Mouse (Mus musculus): ENCODE results near the gene Erap1. TPM values are rescaled to one million over a fixed set of nuclear protein-coding genes. Genes with fewer than 3 reads are reported as not detected.
"Not testable (repeated sequence)": the region's sequence is repeated elsewhere in the genome, so short reads cannot be mapped to it uniquely, and the experiment has no call there.

The Erap1 gene
- polyA plus RNA-seq (2014; fragmentation: Nextera tagmentation; extraction: Ambion mirVana) = 5.9 and 6.4 TPM in 2 replicates

- Histone ChIP-seq H3K27me3 (ENCODE audit: control insufficient read depth, insufficient read depth, low read length) (no peaks in the 10 kb centered on the region), H3K4me1 (replicated peaks; ENCODE audit: control insufficient read depth, insufficient read depth, low read length) (no peaks in the 10 kb centered on the region), H3K4me3 (ENCODE audit: low read depth, low read length) (peak within 1 kb of the TSS; percentile 73), H3K36me3 (ENCODE audit: control insufficient read depth, insufficient read depth, low read length) (no peaks in the 10 kb centered on the region), H3K27ac (ENCODE audit: low read depth, low read length) (peak within 1 kb of the TSS; percentile 80), H3K9me3 (ENCODE audit: control insufficient read depth, low read length) (no peaks in the 10 kb centered on the region), H3K9ac (ENCODE audit: low read depth, low read length) (peak within 1 kb of the TSS; percentile 92), H3K4me2 (replicated peaks; ENCODE audit: low read depth, low read length) (peak within 1 kb of the TSS; percentile 83)
- WGBS = under 1% methylated on average over 12 of the region's 12 CpGs
- DNase-seq (ENCODE audit: low spot score) = peak; percentile 69
- peak; percentile 66 for ATAC-seq (ENCODE audit: low FRiP score)
These were observed at the start of gene Erap1 for GRCm38 (mm10) chr13:74638793-74639711. TSS of gene Erap1 (plus strand) at chr13:74639568.

GRCm38 (mm10) chr13:74591401-74591821 lies 48.0 kb upstream of the Erap1 start:
- 62% methylated on average over 12 of the region's 12 CpGs for WGBS
- not testable (repeated sequence) for H3K4me1 ChIP-seq (replicated peaks; ENCODE audit: control insufficient read depth, insufficient read depth, low read length); H3K4me2 ChIP-seq (replicated peaks; ENCODE audit: low read depth, low read length); DNase-seq (ENCODE audit: low spot score); H3K27me3 ChIP-seq (ENCODE audit: control insufficient read depth, insufficient read depth, low read length); H3K36me3 ChIP-seq (ENCODE audit: control insufficient read depth, insufficient read depth, low read length); H3K27ac ChIP-seq (ENCODE audit: low read depth, low read length); H3K9me3 ChIP-seq (ENCODE audit: control insufficient read depth, low read length); H3K9ac ChIP-seq (ENCODE audit: low read depth, low read length); H3K4me3 ChIP-seq (ENCODE audit: low read depth, low read length); ATAC-seq (ENCODE audit: low FRiP score)

- 80% methylated on average over 2 of the region's 2 CpGs for WGBS
- not testable (repeated sequence) for H3K4me1 ChIP-seq (replicated peaks; ENCODE audit: control insufficient read depth, insufficient read depth, low read length); H3K27ac ChIP-seq (ENCODE audit: low read depth, low read length); H3K27me3 ChIP-seq (ENCODE audit: control insufficient read depth, insufficient read depth, low read length); H3K36me3 ChIP-seq (ENCODE audit: control insufficient read depth, insufficient read depth, low read length); H3K9me3 ChIP-seq (ENCODE audit: control insufficient read depth, low read length); ATAC-seq (ENCODE audit: low FRiP score); H3K4me3 ChIP-seq (ENCODE audit: low read depth, low read length); H3K9ac ChIP-seq (ENCODE audit: low read depth, low read length); DNase-seq (ENCODE audit: low spot score); H3K4me2 ChIP-seq (replicated peaks; ENCODE audit: low read depth, low read length)
These were observed 47.5 kb upstream of the Erap1 start for GRCm38 (mm10) chr13:74591828-74592227.

- DNase-seq (ENCODE audit: low spot score); H3K27ac ChIP-seq (ENCODE audit: low read depth, low read length); H3K9ac ChIP-seq (ENCODE audit: low read depth, low read length); ATAC-seq (ENCODE audit: low FRiP score); H3K36me3 ChIP-seq (ENCODE audit: control insufficient read depth, insufficient read depth, low read length); H3K4me2 ChIP-seq (replicated peaks; ENCODE audit: low read depth, low read length); H3K27me3 ChIP-seq (ENCODE audit: control insufficient read depth, insufficient read depth, low read length); H3K4me1 ChIP-seq (replicated peaks; ENCODE audit: control insufficient read depth, insufficient read depth, low read length); H3K4me3 ChIP-seq (ENCODE audit: low read depth, low read length); H3K9me3 ChIP-seq (ENCODE audit: control insufficient read depth, low read length): not testable (repeated sequence)
- WGBS = 95% methylated on average over 2 of the region's 2 CpGs
These were observed 42.3 kb upstream of the Erap1 start for GRCm38 (mm10) chr13:74597022-74597421.

GRCm38 (mm10) chr13:74601776-74602175 lies 37.6 kb upstream of the Erap1 start:
- not testable (repeated sequence) for H3K4me3 ChIP-seq (ENCODE audit: low read depth, low read length); H3K27me3 ChIP-seq (ENCODE audit: control insufficient read depth, insufficient read depth, low read length); ATAC-seq (ENCODE audit: low FRiP score); H3K36me3 ChIP-seq (ENCODE audit: control insufficient read depth, insufficient read depth, low read length); H3K9ac ChIP-seq (ENCODE audit: low read depth, low read length); H3K9me3 ChIP-seq (ENCODE audit: control insufficient read depth, low read length); H3K4me2 ChIP-seq (replicated peaks; ENCODE audit: low read depth, low read length); H3K27ac ChIP-seq (ENCODE audit: low read depth, low read length); H3K4me1 ChIP-seq (replicated peaks; ENCODE audit: control insufficient read depth, insufficient read depth, low read length); DNase-seq (ENCODE audit: low spot score)
- no CpG with 5 or more reads among the region's 1 CpGs for WGBS

- H3K27ac ChIP-seq (ENCODE audit: low read depth, low read length) = peak overlapping the region; percentile 75
- peak overlapping the region; percentile 44 for H3K9ac ChIP-seq (ENCODE audit: low read depth, low read length)
- not testable (repeated sequence) for H3K4me1 ChIP-seq (replicated peaks; ENCODE audit: control insufficient read depth, insufficient read depth, low read length); H3K27me3 ChIP-seq (ENCODE audit: control insufficient read depth, insufficient read depth, low read length); H3K36me3 ChIP-seq (ENCODE audit: control insufficient read depth, insufficient read depth, low read length); H3K9me3 ChIP-seq (ENCODE audit: control insufficient read depth, low read length)
- ATAC-seq (ENCODE audit: low FRiP score) (peak; percentile 99), DNase-seq (ENCODE audit: low spot score) (peak; percentile 79)
- H3K4me3 ChIP-seq (ENCODE audit: low read depth, low read length) = peak overlapping the region; percentile 43
- peak overlapping the region; percentile 44 for H3K4me2 ChIP-seq (replicated peaks; ENCODE audit: low read depth, low read length)
- 10% methylated on average over 22 of the region's 22 CpGs for WGBS
These were observed 22.0 kb upstream of the Erap1 start for GRCm38 (mm10) chr13:74617163-74618019.

GRCm38 (mm10) chr13:74632327-74632726 lies 7.0 kb upstream of the Erap1 start:
- Histone ChIP-seq H3K27ac (ENCODE audit: low read depth, low read length) (no peak overlapping the region), H3K4me3 (ENCODE audit: low read depth, low read length) (no peak overlapping the region), H3K36me3 (ENCODE audit: control insufficient read depth, insufficient read depth, low read length) (no peaks in the 10 kb centered on the region), H3K27me3 (ENCODE audit: control insufficient read depth, insufficient read depth, low read length) (no peaks in the 10 kb centered on the region), H3K9me3 (ENCODE audit: control insufficient read depth, low read length) (no peaks in the 10 kb centered on the region), H3K9ac (ENCODE audit: low read depth, low read length) (no peak overlapping the region), H3K4me2 (replicated peaks; ENCODE audit: low read depth, low read length) (no peak overlapping the region), H3K4me1 (replicated peaks; ENCODE audit: control insufficient read depth, insufficient read depth, low read length) (no peaks in the 10 kb centered on the region)
- ATAC-seq (ENCODE audit: low FRiP score) (no peak), DNase-seq (ENCODE audit: low spot score) (no peak)
- WGBS = 64% methylated on average over 1 of the region's 1 CpGs

GRCm38 (mm10) chr13:74632857-74633256 lies 6.5 kb upstream of the Erap1 start:
- H3K27me3 ChIP-seq (ENCODE audit: control insufficient read depth, insufficient read depth, low read length) = no peaks in the 10 kb centered on the region
- no peaks in the 10 kb centered on the region for H3K4me1 ChIP-seq (replicated peaks; ENCODE audit: control insufficient read depth, insufficient read depth, low read length)
- no peak overlapping the region for H3K4me2 ChIP-seq (replicated peaks; ENCODE audit: low read depth, low read length)
- DNase-seq (ENCODE audit: low spot score) (no peak), ATAC-seq (ENCODE audit: low FRiP score) (no peak)
- H3K36me3 ChIP-seq (ENCODE audit: control insufficient read depth, insufficient read depth, low read length) = no peaks in the 10 kb centered on the region
- no peak overlapping the region for H3K27ac ChIP-seq (ENCODE audit: low read depth, low read length)
- WGBS = 88% methylated on average over 3 of the region's 3 CpGs
- H3K9ac ChIP-seq (ENCODE audit: low read depth, low read length) = no peak overlapping the region
- H3K9me3 ChIP-seq (ENCODE audit: control insufficient read depth, low read length) = no peaks in the 10 kb centered on the region
- no peak overlapping the region for H3K4me3 ChIP-seq (ENCODE audit: low read depth, low read length)

All from hindbrain, embryonic 11.5 days (tissue).